Mouse (Mus musculus): ENCODE measurements at regions not wholly inside any gene's neighbourhood (a gene's known extent, or its start where the extent isn't known, plus 50 kb on each side); places are given as distances from the start of the nearest gene placed in this dataset.
"Not testable (repeated sequence)": the region's sequence is repeated elsewhere in the genome, so short reads cannot be mapped to it uniquely, and the experiment has no call there.

DNA sequence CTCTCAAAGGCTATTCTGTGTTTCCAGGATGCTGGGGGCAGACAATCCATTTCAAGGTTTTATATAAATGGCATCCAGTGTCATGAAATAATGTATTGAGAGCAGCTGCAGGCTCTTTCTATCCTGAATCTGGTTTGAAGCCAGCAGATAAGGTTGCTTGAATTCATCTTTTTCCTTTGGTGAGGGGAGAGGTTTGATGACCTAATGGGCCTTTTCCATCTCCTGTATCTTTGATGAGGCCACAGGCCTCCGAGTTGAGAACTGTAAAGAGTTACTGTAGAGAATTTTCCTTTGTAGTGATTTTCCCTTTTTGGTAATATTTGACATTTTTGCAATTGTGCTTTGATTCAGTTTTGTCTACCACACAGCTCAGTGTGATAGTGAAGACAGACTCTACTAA lies 458.8 kb upstream of the 1700008P02Rik start:
- no peak for DNase-seq (ENCODE audit: low spot score in 2 of 2)

DNA sequence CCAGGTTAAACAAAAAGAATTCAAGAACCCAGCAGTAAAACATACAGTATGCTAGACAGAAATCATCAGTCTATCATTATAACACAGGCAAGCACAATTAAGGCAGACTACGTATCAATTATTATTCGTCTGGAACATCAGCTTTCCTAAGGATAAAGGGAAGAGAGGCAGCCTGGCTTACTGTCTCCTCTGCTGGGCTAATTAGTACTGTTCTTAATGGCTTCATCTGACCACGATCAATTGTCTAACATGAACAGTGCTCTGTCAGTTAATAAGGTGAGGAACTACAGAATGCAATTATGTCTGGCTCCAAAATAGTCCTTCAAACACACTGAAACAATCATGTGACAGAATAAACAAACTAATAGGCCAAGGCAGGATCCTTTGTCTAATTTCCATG lies 456.6 kb upstream of the 1700008P02Rik start:
- DNase-seq (ENCODE audit: low spot score in 2 of 2) = no peak

DNA sequence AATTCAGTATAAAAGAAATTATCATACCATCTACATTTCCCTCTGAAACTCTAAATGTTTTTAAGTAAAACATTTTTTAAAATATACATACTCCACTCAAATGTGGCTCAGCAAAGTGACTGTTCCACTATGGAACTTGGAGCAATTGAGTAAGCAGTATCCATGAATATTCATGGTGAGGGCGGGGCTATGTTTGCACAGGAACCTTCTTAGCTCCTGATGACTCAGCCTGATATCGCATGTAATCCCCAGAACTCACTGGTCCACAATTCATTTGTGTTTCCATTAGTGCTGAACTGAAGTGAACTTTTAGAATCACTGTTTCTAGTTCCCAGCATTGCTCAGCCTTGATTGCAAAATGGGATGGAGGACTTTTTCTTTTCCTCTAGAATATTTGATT lies 454.2 kb upstream of the 1700008P02Rik start:
- DNase-seq (ENCODE audit: low spot score in 2 of 2) = no peak

DNA sequence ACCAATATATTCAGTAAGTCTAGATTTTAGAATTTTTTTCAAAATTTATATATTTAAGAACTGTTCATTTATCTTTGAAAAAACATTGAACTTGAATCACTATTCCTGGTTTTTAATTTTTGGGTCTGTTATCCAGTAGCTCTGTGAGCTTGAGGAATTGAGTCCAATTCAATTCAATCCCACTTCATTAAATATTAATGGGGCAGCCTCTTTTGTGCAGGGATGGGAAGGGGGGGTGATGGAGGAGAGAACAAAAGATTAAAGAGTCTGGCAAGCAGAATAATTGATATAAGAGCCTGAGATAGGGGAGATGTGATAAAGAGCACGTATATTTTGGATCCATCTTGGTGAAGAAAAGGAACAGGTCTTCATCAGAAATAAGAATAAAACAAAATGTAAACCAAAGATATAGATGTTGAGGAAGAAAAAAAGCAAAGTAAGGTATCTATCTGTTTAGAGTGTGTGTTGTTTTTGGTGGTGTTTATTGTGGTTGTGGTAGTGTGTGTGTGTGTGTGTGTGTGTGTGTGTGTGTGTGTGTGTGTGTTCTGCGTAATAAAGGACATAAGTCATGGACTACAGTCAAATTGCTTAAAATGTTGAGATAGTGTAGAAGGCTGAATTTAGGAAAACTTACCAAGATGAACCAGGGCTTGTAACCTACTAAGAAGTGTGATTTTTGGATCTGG lies 421.3 kb upstream of the 1700008P02Rik start:
- DNase-seq (ENCODE audit: low spot score in 2 of 2) = no peak

DNA sequence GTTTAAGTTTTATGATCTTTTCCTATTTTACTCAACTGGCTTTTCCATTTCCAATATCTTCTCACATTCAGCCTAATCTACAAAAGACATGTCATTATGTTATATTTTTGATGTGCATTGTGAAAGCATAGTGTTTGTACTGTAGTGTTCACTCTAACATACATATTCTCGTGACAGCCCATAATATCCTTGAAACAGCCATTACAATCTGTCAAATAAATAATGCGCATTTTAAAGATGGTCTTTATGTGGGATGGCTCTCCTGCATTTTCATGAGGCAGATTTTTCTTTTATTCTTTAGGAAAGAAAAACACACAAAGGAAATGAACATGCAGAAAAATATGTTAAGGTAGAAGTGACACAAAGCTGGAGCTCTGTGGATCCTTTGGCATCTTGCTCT lies 415.6 kb upstream of the 1700008P02Rik start:
- DNase-seq (ENCODE audit: low spot score in 2 of 2) = no peak

DNA sequence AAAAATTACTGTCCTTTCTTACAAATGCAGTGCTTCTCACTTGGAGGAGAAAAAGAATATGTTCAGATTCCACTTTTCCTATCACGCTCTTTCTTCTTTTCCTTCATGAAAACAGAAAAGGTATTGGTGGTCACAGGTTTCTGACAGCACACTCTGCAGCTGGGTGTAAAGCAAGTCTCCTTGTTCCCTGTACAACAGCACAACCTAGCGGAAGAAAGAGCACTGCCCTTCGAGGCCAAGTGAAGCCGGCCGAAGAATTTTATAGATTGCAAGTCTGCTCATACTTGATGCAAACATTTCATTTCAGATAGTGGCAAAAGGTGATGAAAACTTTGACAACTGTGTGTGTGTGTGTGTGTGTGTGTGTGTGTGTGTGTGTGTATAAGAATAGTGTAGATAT lies 407.6 kb upstream of the 1700008P02Rik start:
- DNase-seq (ENCODE audit: low spot score in 2 of 2) = peak in 1 of 2 experiments; percentile 16

DNA sequence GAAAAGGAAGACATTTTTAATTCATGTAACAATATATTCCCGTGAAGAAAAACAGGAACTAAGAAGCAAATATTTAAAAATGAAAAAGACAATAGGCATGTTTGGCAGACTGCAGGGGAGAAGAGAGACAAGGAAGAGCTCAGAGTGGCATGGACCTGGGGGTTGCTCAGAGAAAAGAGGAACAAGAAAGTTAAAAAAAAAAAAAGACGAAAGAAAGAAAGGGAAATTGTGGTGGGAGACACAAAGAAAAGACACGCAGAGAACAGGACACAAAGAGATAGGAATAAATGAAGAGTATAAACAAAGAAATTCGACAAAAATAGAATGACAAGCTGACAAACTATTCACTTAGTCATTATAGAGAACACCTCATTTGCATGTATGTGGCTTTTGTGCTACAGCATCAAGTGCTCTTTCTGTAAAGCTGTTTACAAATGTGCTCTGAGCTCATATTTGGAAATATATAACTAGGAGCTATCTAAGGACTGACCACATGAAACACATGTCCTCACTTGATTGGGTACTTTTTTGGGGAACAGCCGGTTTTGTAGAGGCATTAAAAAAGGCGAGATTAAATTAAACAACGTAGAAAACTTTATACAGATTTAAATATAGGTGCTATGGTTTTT lies 394.2 kb upstream of the 1700008P02Rik start:
- no peak for DNase-seq (ENCODE audit: low spot score in 2 of 2)

DNA sequence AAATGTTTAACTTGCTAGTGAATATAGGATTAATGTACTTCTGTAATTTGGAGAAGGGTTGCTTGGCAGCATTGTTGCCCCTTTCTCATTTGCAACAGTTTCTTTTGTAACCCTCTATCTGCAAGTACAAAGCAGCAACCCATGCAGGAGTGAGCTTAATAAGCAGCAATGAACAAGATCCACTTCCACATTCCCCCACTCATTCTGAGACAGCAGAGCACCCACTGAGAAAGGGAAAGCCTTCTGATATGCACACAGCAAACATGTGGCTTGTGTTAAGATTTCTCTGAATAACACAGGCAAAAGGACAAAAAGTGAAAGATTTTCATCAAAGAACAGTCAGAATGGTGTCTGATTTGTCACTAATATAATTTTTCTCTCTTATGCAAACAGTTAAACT lies 393.3 kb upstream of the 1700008P02Rik start:
- no peak for DNase-seq (ENCODE audit: low spot score in 2 of 2)

DNA sequence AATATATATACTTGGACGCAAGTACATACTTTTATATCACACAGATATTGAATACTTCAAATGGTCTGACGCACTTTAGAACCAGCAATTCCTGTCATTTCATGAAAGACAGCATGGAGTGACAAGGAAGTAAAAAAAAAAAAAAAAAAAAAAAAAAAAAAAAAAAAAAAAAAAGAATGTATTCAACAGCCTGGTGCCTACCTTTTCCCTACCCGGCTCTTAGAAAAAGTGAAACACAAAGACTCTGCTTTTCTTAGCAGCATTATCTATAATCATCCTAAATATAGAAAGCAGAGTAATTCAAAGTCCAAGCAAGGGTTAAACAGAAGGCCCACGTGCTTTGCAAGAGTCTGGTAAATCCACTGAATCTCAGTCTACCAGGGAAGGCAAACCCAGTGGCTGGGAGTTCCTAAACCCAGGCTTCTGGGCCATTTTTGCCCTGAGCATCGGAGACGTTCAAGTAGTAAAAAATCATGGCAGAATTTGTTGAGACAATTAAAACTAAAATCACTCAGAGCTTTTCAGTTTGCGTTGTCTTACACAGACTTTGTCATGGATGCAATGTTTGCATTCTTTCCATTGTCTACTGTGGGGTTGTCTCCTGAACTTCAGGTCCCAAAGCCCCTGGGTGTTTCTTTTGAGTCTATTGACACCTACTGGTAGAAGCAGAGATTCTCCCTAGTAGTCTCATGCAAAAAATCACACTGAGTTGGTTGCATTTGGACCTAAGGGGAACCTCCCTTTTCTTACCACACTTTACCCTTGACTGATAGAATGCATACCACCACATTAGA lies 390.2 kb upstream of the 1700008P02Rik start:
- no peak for DNase-seq (ENCODE audit: low spot score in 2 of 2)

DNA sequence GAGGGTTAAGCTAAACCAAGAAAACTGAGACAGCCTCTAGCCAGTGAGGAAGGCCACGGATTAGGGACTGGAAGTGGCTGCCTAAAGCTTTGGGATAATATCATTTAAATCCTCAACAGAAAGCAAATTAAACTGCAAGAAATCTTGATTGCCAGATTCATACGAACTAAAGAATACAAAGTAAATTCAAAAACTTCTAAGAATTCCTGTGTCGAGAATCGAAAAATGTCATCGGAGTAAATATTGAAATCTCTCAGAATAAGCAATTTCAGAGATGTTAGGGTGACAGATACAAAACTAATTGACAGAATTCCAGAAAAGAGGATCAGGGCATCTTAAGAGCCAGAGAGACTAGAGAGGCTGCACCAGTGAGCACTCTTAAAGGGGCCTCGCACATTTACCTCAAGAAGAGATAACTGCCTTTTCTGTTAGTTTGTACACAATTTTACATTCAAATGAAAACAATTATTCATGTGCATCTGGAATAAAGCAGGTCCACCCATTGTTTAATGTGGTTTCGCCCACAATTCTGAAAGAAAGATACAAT lies 388.5 kb upstream of the 1700008P02Rik start:
- DNase-seq (ENCODE audit: low spot score in 2 of 2) = no peak

DNA sequence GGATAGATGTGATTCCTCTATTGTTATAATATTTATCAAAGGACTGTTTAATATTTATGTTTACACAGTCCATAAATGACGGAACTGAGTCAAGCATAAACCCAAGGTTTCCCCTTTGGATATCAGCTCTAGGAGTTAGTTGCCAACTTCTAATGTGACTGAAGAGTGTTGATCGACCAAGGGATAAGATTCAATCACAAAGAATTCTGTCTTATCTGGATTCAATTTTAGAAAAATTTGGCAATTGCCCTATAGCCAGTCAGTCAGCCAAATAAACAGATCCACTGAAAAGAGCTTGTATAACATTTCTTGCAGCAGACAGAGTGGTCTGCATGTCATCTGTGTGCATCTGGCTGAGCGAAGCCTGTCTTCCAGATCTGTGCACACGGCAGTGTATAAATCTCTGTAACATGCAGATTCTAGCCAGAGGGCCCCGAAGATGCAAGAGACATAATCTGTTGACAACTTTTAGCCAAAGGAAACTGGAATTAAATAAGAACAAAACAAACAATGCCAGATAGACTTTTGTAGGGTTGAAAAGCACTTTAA lies 387.6 kb upstream of the 1700008P02Rik start:
- DNase-seq (ENCODE audit: low spot score in 2 of 2) = no peak

DNA sequence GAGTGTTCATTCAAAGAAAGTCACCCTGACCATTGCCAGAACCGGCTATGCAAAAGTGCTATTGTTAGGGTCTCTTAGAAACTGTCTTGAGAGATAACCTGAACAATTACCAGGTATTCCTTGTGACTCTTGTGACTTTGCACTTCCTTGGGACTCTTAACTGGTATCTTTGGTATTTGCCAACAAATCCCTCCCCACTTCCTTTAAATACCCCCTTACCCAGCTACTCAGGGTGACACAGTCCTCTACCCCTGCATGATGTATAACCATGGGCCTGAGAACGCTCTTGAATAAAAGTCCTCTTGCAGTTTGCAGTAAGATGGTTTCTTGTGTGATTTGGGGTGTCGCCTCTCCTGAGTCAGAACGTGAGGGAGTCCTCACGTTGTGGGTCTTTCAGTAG lies 371.5 kb upstream of the 1700008P02Rik start:
- not testable (repeated sequence) for DNase-seq (ENCODE audit: low spot score in 2 of 2)

DNA sequence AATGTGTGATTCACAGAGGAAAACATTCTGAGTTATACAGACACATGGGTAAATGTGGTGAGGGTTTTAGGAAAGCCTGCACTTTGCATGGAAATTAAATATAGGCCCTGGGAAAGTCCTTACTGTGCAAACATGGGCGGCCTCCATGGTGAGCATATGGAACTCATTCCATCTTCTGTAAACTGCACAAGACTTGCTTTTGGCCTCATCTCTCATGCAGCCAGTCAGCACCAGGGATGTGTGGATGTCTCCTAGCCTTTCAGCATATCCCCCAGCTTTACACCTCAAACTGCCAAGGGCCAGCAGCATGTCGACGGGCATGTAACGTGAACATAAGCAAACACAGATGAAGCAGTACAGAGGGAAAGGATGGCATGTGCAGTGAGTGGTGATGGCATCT lies 364.7 kb upstream of the 1700008P02Rik start:
- no peak for DNase-seq (ENCODE audit: low spot score in 2 of 2)

DNA sequence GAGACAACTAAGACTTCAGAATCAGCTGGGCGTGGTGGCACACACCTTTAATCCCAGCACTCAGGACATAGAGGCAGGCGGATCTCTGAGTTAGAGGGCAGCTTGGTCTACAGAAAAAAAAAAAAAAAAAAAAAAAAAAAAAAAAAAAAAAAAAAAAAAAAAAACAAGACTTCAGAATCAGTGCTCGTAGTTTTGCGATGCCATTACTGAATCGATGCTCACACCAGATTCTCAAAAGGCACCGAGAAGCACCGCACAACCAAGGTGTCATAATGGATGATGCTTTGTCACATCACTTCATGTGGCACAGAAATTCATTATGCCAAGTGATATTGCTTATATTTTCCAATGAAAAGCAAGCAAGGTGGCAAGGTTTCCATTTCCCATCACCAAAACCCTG lies 337.4 kb upstream of the 1700008P02Rik start:
- no peak for DNase-seq (ENCODE audit: low spot score in 2 of 2)

DNA sequence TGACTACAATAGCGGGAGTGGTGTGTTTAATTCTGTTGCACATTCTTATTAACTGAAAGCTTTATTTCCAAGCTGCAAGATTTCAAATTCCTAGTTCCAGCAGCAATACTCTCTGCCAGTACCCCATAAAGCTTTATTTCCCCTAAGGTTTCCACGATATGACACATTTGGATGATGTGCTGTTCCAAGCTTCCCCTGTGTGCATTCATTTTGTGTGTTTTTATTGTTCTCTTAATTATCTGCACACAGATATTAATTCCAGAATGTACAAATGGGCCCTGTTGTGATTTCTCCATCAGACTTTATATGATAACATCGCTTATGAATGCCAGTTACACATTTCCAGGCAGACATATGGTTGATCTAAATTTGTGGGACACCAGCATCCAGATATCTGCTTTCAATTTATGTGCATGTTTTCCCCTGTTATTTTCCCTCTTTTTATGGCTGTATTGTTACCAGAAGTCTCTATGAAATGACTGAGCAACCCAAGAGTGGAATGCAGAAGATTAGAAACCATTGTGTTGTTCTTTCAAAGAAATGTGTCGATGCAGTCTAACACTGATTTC lies 312.4 kb upstream of the 1700008P02Rik start:
- DNase-seq (ENCODE audit: low spot score in 2 of 2) = no peak

DNA sequence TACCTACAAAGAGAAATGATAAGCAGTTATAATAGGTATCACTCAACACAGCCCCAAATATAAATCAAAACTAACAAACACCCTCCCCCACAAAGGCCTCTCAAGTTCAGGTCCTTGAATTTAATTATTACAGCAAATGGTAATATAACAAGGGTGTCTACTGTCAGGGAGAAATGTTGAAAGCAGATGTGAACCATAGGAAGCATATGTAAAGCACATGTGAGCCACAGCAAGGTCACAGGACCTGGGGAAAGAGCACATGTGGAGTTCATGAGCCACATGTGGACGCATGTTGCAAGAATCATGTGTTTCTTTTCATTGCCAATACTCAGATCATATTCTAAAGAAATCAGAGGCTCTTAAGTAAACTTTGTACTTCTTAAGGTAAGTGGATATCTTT lies 306.5 kb upstream of the 1700008P02Rik start:
- no peak for DNase-seq (ENCODE audit: low spot score in 2 of 2)

DNA sequence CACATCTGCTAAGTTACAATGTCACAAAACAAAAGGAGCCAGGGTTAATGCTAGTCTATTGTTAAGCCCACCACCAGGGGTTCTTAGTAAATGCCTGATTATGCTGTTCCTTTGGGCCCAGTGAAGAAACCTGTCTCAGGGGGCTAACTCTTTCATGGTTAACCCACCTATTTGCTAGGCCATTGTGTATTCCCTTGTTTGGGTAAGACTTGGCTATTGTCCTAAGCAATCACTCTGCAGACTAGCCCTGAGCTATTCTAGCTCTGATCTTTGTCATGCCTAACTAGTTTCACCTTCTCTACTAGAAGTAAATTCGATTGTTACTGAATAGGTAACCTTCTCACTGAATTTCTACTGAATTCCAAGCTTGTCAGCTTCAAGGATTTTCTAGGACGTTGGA lies 302.4 kb upstream of the 1700008P02Rik start:
- DNase-seq (ENCODE audit: low spot score in 2 of 2) = not testable (repeated sequence)

DNA sequence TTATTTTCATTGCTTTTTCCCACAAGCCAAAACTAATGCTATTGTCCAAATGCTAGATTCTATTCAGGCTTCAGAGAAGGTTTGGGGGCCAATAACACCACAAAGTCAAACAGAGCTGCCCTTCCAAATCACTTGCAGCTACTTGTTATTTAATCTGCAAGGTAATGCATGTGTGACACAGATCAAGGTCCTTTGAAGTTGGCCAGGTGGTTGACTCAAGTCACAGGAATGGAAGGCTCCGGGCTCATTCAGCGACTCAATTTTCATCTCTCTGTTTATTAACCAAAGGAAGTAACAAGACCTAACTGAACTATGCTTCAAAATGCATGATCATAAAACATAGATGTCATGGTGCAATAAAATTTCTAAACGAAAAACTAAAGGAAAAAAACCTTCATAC lies 300.0 kb upstream of the 1700008P02Rik start:
- no peak for DNase-seq (ENCODE audit: low spot score in 2 of 2)

DNA sequence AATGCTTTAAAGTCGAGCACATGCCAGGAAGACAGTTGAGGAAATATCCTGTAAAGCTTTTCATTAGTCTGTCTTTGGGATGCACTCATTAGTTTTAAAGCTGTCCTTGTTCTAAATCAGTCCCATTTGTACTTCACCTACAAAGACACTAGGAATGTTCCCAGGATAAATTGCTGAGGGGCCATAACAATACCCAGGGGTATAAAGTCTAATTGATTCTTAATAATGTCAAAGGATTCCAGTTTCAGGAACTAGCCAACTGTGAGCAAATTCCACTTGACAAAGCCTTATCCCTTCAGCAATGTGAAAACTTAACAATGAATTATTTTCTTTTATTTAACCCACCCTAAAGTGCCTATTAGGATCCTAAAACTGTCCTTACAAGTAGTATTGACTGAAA lies 267.7 kb upstream of the 1700008P02Rik start:
- DNase-seq (ENCODE audit: low spot score in 2 of 2) = no peak

DNA sequence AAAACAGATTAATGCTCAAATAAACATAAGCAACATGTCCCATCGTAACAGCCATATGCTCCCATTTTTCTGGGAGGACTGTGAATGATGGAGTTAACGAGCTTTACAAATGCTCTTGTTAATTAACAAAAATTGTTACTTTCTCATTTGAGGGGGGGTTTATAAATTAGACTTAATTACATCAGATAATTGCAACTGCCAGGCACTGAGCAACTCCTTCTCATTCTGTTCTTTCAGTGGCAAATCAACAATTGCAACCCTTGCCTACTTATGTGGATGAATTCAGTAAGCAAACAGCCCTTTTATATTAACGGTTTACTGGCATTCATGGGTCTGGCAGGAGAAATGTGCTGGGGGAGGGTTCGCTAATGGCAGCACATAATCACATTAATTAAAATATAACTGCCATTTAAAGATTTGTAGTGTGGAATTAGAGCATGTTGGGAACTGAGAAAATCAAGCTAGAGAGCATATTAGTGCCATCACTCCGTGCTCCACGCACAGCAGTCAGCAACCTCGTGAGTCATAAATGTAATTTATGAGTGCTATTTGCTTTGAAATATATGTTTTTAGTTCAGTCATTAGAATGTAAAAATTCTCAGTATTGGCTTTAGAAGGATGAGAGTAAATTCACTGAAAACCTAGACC lies 266.9 kb upstream of the 1700008P02Rik start:
- DNase-seq (ENCODE audit: low spot score in 2 of 2) = no peak

Measured in urinary bladder, adult 18-20 months (tissue).